Mouse (Mus musculus) C2C12 (cell line): ENCODE results near the gene Itgad.

Experiments
- CTCF ChIP-seq: IDR thresholded peaks from one replicate; pipeline ENCODE4 v1.5.1; 2011; ENCODE audit not compliant: control insufficient read depth, insufficient read depth, insufficient read length
- FOSL1 ChIP-seq: IDR thresholded peaks from one replicate; pipeline ENCODE4 v1.8.0; 2011; ENCODE audit warnings: mild to moderate bottlenecking, low read length; ENCODE audit not compliant: poor library complexity, insufficient read depth, severe bottlenecking
- MAX ChIP-seq: IDR thresholded peaks from one replicate; pipeline ENCODE4 v1.6.1; 2011; ENCODE audit warnings: mild to moderate bottlenecking, control low read depth
- MYOG ChIP-seq: IDR thresholded peaks from one replicate; pipeline ENCODE4 v1.6.1; 2011; ENCODE audit not compliant: control insufficient read depth, insufficient read length; ENCODE audit errors: extremely low read depth
- USF1 ChIP-seq: IDR thresholded peaks from one replicate; pipeline ENCODE4 v1.6.1; 2011; ENCODE audit warnings: low read depth, mild to moderate bottlenecking, control low read depth, moderate library complexity

GRCm38 (mm10) chr7:128180126-128180525, 25.9 kb downstream of the Itgad start:
- TF ChIP-seq CTCF (no peak), MAX (no peak), FOSL1 (no peak), USF1 (no peak), MYOG (no peak)
